Mouse (Mus musculus): ENCODE results near the gene Arhgef40.

Gene Arhgef40

GRCm38 (mm10) chr14:52003981-52004495 is 19.5 kb downstream of the Arhgef40 start:
- 14% methylated on average over 16 of the region's 16 CpGs for WGBS

- WGBS = 64% methylated on average over 7 of the region's 7 CpGs
Observed at GRCm38 (mm10) chr14:52005141-52005540, 20.6 kb downstream of the Arhgef40 start.

- WGBS = 81% methylated on average over 6 of the region's 6 CpGs
Observed at GRCm38 (mm10) chr14:52005616-52006015, 21.1 kb downstream of the Arhgef40 start.

GRCm38 (mm10) chr14:52006241-52006640 is 21.7 kb downstream of the Arhgef40 start:
- WGBS = 72% methylated on average over 8 of the region's 8 CpGs

DNA sequence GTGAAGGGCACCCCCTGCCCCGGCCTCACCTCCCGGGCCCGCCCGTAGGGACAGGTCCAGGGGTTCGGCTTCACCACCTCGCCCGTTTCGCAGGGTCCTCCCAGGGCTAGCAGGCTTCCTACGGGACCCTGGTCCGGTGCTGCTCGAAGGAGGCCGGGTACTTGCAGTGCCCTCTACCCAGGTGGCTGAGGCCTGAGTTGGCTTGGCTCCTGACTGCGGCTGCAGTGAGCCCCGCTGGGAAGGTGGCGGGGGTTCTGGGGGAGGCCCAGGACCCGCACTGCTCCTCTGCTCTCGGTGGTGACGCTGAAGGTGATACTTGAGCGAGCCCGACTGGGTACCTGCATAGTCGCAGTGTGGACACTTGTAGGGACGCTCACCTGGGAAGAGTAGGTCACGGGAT is 22.3 kb downstream of the Arhgef40 start:
- 93% methylated on average over 23 of the region's 23 CpGs for WGBS

DNA sequence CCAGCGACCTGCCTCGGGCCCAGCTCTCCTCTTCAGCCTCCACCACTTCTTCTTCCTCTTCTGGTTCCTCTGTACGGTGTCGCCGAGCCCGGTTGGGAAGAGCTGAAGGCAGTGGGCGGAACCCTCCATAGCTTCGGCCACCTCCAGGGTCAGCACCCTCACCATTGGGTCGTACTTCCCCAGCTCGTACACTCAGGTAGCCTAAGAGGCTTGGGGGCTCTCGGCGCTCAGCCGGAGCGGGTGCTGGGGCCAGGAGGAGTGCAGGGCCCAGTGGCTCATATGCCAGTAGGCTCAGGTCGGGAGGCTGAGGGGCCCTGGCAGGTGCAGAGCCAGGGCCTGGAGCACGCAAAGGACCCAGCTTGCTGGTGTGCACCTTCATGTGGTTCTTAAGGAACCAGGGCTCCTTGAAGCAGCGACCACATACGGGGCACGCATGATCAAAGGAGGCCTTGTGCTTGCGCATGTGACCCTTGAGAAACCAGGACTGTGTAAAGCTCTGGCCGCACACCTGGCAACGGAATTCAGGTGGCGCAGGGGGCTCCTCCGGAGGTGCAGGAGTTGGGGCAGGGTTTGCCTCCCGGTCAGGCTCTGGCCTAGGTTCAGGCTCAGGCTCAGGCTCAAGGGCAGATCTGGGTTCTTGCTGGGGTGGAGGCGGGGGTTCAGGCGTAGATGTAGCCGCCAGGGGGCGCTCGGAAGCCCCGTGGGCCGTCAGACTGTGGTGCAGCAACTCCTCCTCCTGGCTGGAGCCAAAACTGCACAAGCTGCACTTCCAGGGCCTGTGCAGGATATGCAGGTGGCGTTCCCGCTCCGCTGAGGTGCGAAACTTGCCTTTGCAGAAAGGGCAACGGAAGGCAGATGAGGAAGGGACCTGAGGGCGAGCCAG is 24.0 kb downstream of the Arhgef40 start:
- 48% methylated on average over 38 of the region's 38 CpGs for WGBS

DNA sequence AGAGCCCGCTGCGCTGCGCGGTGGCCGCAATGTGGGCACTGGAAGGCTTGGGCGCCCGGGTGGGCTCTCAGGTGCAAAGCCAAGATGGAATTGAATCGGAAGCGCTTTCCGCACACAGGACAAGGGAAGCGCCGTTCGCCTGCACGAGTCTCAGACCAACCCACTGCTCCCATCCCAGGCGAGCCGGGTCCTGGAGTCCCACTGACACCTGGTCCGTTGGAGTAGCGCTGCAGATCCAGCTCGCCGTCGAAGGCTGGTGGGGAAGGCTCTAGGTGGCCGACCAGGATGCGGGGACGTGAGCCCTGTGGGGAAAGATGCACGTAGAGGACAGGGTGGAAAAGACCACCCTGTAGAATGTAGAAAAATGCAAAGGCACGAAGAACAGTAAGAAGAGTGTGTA is 24.8 kb downstream of the Arhgef40 start:
- WGBS = 41% methylated on average over 26 of the region's 26 CpGs

DNA sequence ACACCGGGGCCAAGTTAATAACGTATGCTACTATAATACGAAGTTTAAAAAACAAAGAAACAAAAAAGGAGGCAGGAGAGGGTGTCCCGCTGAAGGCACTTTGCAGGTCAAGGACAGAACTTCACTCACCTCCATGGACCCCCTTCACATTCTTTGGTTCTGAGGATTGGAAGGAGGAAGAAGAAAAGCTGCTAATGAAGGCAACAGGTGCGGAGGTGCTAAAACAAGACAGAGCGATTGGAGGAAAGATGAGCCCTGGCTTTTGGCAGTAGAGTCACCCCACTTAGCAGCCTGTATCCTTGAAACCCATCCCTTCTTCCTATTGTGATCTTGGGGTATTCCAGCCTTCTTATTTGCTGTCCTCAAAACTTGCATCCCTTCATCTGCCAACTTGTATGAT is 25.3 kb downstream of the Arhgef40 start:
- WGBS = 60% methylated on average over 6 of the region's 6 CpGs

DNA sequence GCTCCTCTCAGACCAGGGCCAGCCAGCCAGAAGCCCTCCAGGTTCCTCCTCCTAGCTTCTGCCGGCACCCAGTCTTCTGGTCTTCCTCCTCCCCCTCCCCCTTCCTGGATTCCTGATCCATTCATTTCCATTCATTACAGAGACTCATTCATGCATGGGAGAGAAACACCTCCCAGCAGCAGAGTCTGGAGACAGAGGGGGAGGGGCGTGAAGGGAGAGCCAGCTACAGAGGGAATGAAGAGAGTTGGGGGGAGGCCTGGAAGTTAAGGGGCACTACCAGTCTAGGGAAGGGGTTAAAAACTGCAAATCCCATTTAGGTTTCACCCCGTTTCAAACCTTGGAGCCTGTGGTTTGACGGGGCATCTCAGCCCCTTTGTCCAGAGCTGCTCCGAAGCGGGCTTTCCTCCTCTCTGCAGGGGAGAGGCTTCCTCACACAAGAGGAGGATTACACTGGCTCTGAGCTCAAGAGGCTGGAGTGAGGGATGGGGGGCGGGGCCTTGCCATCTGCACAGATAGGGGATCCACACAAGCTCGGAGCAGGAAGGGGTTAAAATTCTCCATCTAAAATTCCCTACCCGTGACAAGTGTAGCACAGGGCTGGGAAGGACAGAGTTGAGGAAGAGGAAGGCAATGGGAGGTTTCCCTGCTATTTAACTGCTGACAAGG is 26.1 kb downstream of the Arhgef40 start:
- WGBS = 19% methylated on average over 9 of the region's 9 CpGs

DNA sequence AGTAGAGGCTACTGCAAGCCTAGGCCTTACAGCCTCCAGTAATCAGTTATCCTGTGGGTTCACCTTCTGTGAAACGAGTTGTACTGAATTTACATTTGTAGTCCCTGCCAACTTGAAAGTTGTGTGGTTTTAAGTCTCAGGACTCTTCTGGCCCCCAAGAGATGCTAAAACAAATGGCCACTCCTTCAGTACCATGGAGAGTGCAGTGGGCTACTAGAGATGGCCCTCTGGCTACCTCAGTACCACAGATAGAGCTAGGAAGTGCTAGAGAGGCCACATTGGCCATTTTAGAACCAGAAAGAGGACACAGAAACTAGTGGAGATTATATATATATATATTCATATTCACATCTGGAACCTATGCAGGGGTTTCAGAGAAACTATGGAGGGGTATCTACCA is 27.2 kb downstream of the Arhgef40 start:
- 44% methylated on average over 1 of the region's 1 CpGs for WGBS

DNA sequence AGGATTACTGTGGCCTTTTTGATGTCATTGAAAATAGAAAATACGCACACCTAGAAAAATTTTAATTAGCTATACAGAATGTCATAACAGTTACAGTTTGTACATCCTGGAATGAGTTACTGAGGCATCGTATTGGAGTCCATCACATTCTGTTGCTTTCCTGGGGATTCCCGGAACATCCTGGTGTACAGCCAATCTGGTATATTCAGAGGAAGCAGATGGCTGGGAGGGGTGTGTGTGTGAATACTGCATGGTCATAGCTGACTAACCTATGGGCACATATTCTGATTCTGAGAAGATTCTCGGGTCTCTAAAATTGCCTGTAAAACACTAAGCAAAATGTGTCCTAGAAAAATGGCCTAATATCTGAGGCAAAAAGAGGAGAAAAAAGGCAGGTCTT is 27.6 kb downstream of the Arhgef40 start:
- WGBS = 36% methylated on average over 4 of the region's 4 CpGs

DNA sequence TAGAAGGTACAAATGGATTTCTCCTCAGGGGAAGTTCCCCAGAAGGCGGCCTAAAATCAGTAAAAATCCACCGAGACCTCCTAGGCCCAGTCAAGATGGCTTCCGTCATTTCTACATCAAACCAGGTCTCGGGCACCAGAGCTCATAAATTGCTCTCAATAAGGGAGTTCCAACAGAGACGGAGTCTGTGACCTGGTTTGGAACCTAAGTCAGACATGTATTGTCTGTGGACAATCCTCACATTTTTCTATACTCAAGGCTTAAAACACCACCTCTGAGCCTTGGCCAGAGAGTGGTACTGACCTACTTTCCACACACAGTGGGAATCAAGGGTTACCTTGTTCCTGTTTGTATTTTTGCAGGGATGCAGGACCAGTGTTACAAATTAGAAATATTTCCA is 28.0 kb downstream of the Arhgef40 start:
- WGBS = 47% methylated on average over 5 of the region's 5 CpGs

DNA sequence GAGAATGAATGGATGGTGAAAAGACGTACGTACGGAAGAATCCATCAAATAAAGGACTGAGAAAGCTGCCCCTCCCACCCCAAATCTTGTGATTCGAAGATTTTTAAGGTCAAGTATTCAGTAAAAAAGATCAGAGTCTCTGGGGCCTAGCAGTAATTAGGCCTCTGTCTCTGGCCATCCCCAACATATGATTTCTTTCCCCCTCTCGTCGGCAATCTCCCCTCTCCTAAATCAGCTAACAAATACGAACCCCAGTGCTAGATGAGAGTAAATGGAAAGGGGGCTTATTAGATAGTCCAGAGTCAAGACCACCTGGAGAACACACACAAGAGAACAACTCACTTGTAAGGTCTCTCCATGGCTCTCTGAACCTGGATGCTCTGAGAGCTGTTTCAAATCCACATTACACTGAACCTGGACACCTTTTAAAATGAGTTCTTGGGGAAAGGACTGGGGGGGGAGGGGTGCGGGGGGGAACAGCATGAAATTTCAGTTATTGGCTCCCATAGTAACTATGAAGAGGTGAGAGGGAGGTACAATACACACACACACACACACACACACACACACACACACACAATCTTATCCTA is 28.6 kb downstream of the Arhgef40 start:
- WGBS = 57% methylated on average over 8 of the region's 8 CpGs

DNA sequence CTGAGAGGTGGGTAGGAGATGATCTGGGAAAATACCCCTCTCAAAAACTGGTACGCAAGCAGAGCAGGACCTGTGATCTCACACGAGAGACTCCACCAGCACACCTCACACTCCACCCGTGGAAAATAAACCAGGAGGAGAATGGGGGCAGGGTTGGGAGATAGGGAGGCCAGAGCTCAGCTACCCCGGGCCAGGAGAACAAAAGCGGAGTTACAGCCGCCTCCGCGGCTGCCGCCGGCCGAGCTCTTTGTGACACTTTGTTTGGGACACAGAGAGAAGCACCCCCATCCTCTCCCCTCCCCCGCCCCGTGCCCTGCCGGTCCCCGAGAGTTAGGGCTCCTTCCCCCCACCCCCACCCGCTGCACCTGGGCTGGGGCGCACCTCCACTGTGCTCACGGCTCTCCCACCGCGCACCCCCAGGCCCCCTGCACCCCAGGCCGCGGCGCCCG is 29.3 kb downstream of the Arhgef40 start:
- WGBS = 2% methylated on average over 23 of the region's 24 CpGs

GRCm38 (mm10) chr14:52014271-52014760 is 29.8 kb downstream of the Arhgef40 start:
- WGBS = under 1% methylated on average over 22 of the region's 80 CpGs

DNA sequence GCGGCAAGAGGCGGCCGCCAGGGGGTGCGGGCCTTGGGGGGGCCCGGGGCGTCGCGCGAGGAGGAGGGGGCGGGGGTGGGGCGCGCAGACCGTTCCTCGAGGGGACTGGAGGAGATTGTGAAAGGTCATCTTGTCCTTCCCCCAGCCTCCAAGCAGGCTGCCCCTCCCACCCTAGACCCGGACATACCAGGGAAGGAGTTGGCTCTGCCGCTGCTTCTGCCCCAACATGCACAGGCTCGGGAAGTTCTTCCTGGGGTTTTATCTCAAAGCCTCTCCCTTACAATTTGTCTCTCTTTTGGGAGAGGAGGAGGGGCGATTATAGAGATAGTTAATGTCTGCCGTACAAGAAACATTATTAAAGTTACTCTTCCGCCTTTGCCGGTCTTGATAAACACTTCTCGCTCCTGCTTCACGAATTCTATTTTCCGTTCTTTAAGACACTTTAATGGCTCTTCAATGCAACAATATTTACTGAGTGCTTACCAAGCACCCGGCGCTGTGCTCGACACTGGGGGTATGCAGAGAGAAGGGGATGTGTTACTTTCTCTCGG is 30.3 kb downstream of the Arhgef40 start:
- 1% methylated on average over 25 of the region's 28 CpGs for WGBS

- WGBS = 28% methylated on average over 6 of the region's 6 CpGs
Observed at GRCm38 (mm10) chr14:52015445-52016100, 31.1 kb downstream of the Arhgef40 start, which contains the start of gene Tmem253. Gene Tmem253 (plus strand): TSS chr14:52015658.

DNA sequence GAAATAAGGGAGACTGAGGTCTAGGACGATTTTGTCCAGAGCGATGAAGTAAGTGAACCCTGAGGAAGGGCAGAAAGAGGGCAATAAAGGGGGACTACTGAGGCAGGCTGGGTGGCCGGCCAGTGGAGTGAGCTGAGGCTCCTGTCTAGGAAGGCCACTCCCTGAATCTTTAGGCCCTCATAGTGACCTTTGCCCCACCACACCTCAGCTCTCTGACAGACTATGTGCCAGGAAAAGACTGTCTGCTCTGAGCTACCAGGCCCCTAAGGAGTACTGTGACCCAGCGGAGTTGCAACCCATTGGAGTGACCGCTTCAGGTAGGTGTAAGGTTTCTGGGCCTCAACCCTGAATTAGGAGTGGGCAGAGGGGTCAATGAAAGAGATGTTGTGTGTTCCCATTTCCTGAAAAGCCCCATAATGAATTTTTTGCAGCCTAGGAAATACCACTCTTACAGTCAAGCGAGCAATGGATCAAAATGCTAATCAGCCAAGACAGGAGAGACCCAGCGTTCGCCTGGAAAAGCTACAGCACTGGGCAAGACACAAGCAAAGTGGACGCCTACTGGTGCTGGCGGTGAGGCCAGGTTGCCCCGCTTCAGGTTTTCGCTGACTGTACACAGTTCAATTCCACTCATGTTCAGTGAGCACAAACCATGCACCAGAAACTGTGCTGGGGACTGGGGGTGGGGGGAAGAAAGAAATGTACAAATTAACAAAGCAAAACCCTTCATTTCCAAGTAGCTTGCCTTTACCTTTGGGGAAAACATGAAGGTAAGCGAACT is 32.3 kb downstream of the Arhgef40 start:
- 86% methylated on average over 13 of the region's 13 CpGs for WGBS

DNA sequence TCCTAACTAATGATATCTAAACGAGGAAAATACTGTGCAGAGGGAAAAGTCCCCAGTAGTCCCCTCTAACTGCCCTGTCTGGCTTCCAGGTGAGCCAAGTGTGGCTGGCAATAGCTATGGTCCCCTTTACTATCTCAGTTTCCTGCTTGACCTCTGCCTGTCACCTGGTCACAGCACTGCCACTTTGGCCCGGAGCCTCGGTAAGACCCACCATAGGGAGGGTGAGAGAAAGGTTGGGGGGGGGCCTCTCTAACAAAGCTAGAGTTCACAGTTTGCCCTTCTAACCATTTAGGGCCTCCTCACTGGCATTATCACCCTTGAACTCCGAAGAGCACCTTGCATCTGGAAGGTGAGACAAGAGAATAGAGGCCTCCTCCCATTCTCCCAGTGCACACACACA is 33.1 kb downstream of the Arhgef40 start:
- 90% methylated on average over 4 of the region's 4 CpGs for WGBS

- WGBS = 85% methylated on average over 15 of the region's 15 CpGs
Observed at GRCm38 (mm10) chr14:52018248-52019050, 33.9 kb downstream of the Arhgef40 start.

All from cerebral cortex, adult 2 months (tissue).